Mouse (Mus musculus) hindbrain, embryonic 14.5 days (tissue): ENCODE results near the gene Cherp. TPM values are rescaled to one million over a fixed set of nuclear protein-coding genes. Genes with fewer than 3 reads are reported as not detected.
A peak's percentile ranks its signal among the peaks of the same experiment; 100 is the strongest.

ENCODE experiments used
- ATAC-seq: fragments of 200-750 bp; cut with Nextera tagmentation; 2 replicates; pipeline ENCODE4 v1.8.0; 2017; ENCODE audit warnings: moderate number of reproducible peaks, mild to moderate bottlenecking, moderate TSS enrichment, moderate library complexity; ENCODE audit not compliant: low FRiP score
- DNase-seq: peaks from one replicate; pipeline ENCODE4 v3.0.0-alpha.2; 2015; ENCODE audit warnings: low spot score
- H3K27ac ChIP-seq: fragments of 300-500 bp; sonication (generic); 2 replicates; pipeline ENCODE4 v1.5.1; 2014; ENCODE audit warnings: mild to moderate bottlenecking, moderate library complexity
- H3K27me3 ChIP-seq: fragments of 300-500 bp; sonication (generic); 2 replicates; pipeline ENCODE4 v1.6.1; 2014; ENCODE audit warnings: mild to moderate bottlenecking, low read length, mixed read lengths; ENCODE audit not compliant: control insufficient read depth, insufficient read depth
- H3K36me3 ChIP-seq: fragments of 300-500 bp; sonication (generic); replicated peaks from 2 replicates; pipeline ENCODE4 v1.6.1; 2014; ENCODE audit not compliant: control insufficient read depth, insufficient read depth
- H3K4me1 ChIP-seq: fragments of 300-500 bp; sonication (generic); replicated peaks from 2 replicates; pipeline ENCODE4 v1.6.1; 2014; ENCODE audit warnings: antibody characterized with exemption, low read length, mixed read lengths; ENCODE audit not compliant: control insufficient read depth, insufficient read depth
- H3K4me2 ChIP-seq: fragments of 300-500 bp; sonication (generic); replicated peaks from 2 replicates; pipeline ENCODE4 v1.6.1; 2014; ENCODE audit warnings: mild to moderate bottlenecking, moderate library complexity
- H3K4me3 ChIP-seq: fragments of 300-500 bp; sonication (generic); replicated peaks from 2 replicates; pipeline ENCODE4 v1.5.1; 2014; ENCODE audit warnings: mild to moderate bottlenecking, low read length
- H3K9ac ChIP-seq: fragments of 300-500 bp; sonication (generic); 2 replicates; pipeline ENCODE4 v1.6.1; 2014
- H3K9me3 ChIP-seq: fragments of 300-500 bp; sonication (generic); 2 replicates; pipeline ENCODE4 v1.6.1; 2016; ENCODE audit warnings: low read length; ENCODE audit not compliant: control insufficient read depth
- WGBS: fragments of 180-500 bp; shearing (Covaris S2); extraction: QIAGEN DNeasy Blood & Tissue Kit; methylation state at CpG from one replicate; pipeline ENCODE4 v1.1.7; 2014; 5-methylcytosine and 5-hydroxymethylcytosine counted together
- polyA plus RNA-seq: library from polyadenylated mRNA; unstranded; fragments of >200 nt; fragmentation: Nextera tagmentation; extraction: Ambion mirVana; gene quantifications from 2 replicates; pipeline ENCODE4 v1.2.1, GENCODE M21; 2014

Gene Cherp
- polyA plus RNA-seq = 47.2 and 52.3 TPM in 2 replicates

- H3K27me3 ChIP-seq = no peaks in the 10 kb centered on the region
- H3K4me1 ChIP-seq = peaks cover 21% of the 10 kb centered on the region
- peak within 1 kb of the TSS; percentile 90 for H3K4me3 ChIP-seq
- H3K9me3 ChIP-seq = no peaks in the 10 kb centered on the region
- peak within 1 kb of the TSS; percentile 91 for H3K27ac ChIP-seq
- H3K36me3 ChIP-seq = peaks cover 34% of the 10 kb centered on the region
- ATAC-seq = peak; percentile 96
- H3K9ac ChIP-seq = peak within 1 kb of the TSS; percentile 91
- peak within 1 kb of the TSS; percentile 98 for H3K4me2 ChIP-seq
- peak; percentile 99 for DNase-seq
- under 1% methylated on average over 78 of the region's 80 CpGs for WGBS
Observed at GRCm38 (mm10) chr8:72474826-72475546, at the start of gene Cherp. Cherp (minus strand) TSS chr8:72475226.

GRCm38 (mm10) chr8:72521888-72522287, 46.9 kb upstream of the Cherp start:
- Histone ChIP-seq H3K9me3 (no peaks in the 10 kb centered on the region), H3K9ac (no peak overlapping the region), H3K27me3 (no peaks in the 10 kb centered on the region), H3K4me1 (no peaks in the 10 kb centered on the region), H3K4me3 (no peak overlapping the region), H3K27ac (no peak overlapping the region), H3K36me3 (no peaks in the 10 kb centered on the region), H3K4me2 (no peak overlapping the region)
- ATAC-seq (no peak), DNase-seq (no peak)

GRCm38 (mm10) chr8:72517421-72517988, 42.5 kb upstream of the Cherp start:
- no peak overlapping the region for H3K4me2 ChIP-seq
- DNase-seq (no peak), ATAC-seq (no peak)
- H3K9ac ChIP-seq = no peak overlapping the region
- H3K9me3 ChIP-seq = no peaks in the 10 kb centered on the region
- H3K27ac ChIP-seq = no peak overlapping the region
- H3K27me3 ChIP-seq = no peaks in the 10 kb centered on the region
- H3K36me3 ChIP-seq = no peaks in the 10 kb centered on the region
- no peaks in the 10 kb centered on the region for H3K4me1 ChIP-seq
- 84% methylated on average over 7 of the region's 7 CpGs for WGBS
- no peak overlapping the region for H3K4me3 ChIP-seq

GRCm38 (mm10) chr8:72513158-72513557, 38.1 kb upstream of the Cherp start:
- no peaks in the 10 kb centered on the region for H3K36me3 ChIP-seq
- no peak for DNase-seq
- H3K9ac ChIP-seq = no peak overlapping the region
- H3K27me3 ChIP-seq = no peaks in the 10 kb centered on the region
- WGBS = 100% methylated on average over 1 of the region's 1 CpGs
- no peak for ATAC-seq
- H3K4me3 ChIP-seq = no peak overlapping the region
- no peak overlapping the region for H3K4me2 ChIP-seq
- no peak overlapping the region for H3K27ac ChIP-seq
- H3K4me1 ChIP-seq = no peaks in the 10 kb centered on the region
- no peaks in the 10 kb centered on the region for H3K9me3 ChIP-seq

- H3K9ac ChIP-seq = no peak overlapping the region
- WGBS = 97% methylated on average over 1 of the region's 1 CpGs
- DNase-seq = no peak
- no peaks in the 10 kb centered on the region for H3K4me1 ChIP-seq
- no peaks in the 10 kb centered on the region for H3K36me3 ChIP-seq
- no peaks in the 10 kb centered on the region for H3K27me3 ChIP-seq
- H3K4me3 ChIP-seq = no peak overlapping the region
- no peak overlapping the region for H3K27ac ChIP-seq
- H3K9me3 ChIP-seq = no peaks in the 10 kb centered on the region
- no peak overlapping the region for H3K4me2 ChIP-seq
- ATAC-seq = no peak
Observed at GRCm38 (mm10) chr8:72512648-72513047, 37.6 kb upstream of the Cherp start.

- DNase-seq = no peak
- WGBS = 89% methylated on average over 1 of the region's 1 CpGs
- ATAC-seq = no peak
- Histone ChIP-seq H3K36me3 (no peaks in the 10 kb centered on the region; the same call in 1 of the 2 replicates), H3K4me1 (no peaks in the 10 kb centered on the region), H3K27ac (no peak overlapping the region), H3K9me3 (no peaks in the 10 kb centered on the region), H3K9ac (no peak overlapping the region), H3K27me3 (no peaks in the 10 kb centered on the region), H3K4me3 (no peak overlapping the region), H3K4me2 (no peak overlapping the region)
Observed at GRCm38 (mm10) chr8:72507505-72507904, 32.5 kb upstream of the Cherp start.

GRCm38 (mm10) chr8:72504637-72505314, 29.8 kb upstream of the Cherp start:
- no peak overlapping the region for H3K9ac ChIP-seq
- no peak for ATAC-seq
- H3K27me3 ChIP-seq = no peaks in the 10 kb centered on the region
- no peak overlapping the region for H3K27ac ChIP-seq
- no peaks in the 10 kb centered on the region for H3K9me3 ChIP-seq
- no peaks in the 10 kb centered on the region; the same call in 1 of the 2 replicates for H3K36me3 ChIP-seq
- no peak overlapping the region for H3K4me3 ChIP-seq
- no peak for DNase-seq
- no peak overlapping the region for H3K4me2 ChIP-seq
- H3K4me1 ChIP-seq = no peaks in the 10 kb centered on the region

GRCm38 (mm10) chr8:72504137-72504536, 29.1 kb upstream of the Cherp start:
- Histone ChIP-seq H3K4me2 (no peak overlapping the region), H3K27ac (no peak overlapping the region), H3K9me3 (no peaks in the 10 kb centered on the region), H3K4me3 (no peak overlapping the region), H3K9ac (no peak overlapping the region), H3K27me3 (no peaks in the 10 kb centered on the region), H3K4me1 (no peaks in the 10 kb centered on the region), H3K36me3 (no peaks in the 10 kb centered on the region; the same call in 1 of the 2 replicates)
- ATAC-seq (no peak), DNase-seq (no peak)

GRCm38 (mm10) chr8:72500521-72500931, 25.5 kb upstream of the Cherp start:
- no peak for ATAC-seq
- WGBS = 83% methylated on average over 1 of the region's 1 CpGs
- no peak overlapping the region for H3K4me2 ChIP-seq

More at GRCm38 (mm10) chr8:72500521-72500931, 25.5 kb upstream of the Cherp start:
- H3K9me3 ChIP-seq = no peaks in the 10 kb centered on the region
- DNase-seq = no peak
- no peak overlapping the region for H3K27ac ChIP-seq
- H3K4me1 ChIP-seq = no peaks in the 10 kb centered on the region
- peaks cover 16% of the 10 kb centered on the region for H3K36me3 ChIP-seq
- H3K27me3 ChIP-seq = no peaks in the 10 kb centered on the region
- no peak overlapping the region for H3K4me3 ChIP-seq
- H3K9ac ChIP-seq = no peak overlapping the region
